Mouse (Mus musculus): ENCODE data around the gene Mecom.

The Mecom gene

DNA sequence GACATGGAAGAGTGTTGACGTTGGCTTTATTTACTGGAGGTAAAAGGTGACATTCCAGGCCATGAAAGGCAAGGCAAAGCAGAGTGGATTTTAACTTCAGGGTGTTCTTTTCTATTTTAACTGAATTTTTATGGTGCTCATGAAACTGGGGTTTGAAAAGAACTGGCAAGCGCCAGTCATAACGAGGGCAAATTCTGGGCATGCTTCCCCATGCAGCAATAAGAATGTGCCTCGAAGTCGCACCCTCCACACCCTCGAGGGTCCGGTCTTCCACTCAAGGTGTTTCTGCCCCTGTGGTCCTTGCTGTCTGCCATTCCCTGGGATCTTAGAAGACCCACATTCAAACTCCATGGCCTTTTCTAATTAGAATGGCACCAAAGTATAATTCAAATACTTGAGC is 547.5 kb downstream of the Mecom start:
- no peak for DNase-seq

DNA sequence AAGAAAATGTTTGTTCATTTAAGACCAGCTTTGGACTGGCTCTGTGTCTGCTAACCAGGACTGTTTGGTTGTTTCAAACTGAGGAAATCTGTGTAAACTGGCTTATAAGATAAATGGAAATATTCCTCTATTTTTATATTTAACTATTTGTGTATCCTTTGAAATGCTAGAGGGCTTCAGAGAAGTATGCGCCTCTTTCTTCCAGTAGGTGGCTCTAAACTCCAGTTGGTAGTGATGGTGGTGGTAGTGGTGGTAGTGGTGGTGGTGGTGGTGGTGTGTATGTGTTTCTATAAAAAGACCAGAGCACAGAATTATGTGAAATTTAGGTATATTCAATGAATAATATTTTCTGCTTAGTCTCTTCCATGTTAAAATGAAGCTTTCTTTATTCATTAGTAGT is 548.8 kb downstream of the Mecom start:
- no peak for DNase-seq

- no peak for DNase-seq
Measured at GRCm38 (mm10) chr3:29997068-29997467, 550.7 kb downstream of the Mecom start.

DNA sequence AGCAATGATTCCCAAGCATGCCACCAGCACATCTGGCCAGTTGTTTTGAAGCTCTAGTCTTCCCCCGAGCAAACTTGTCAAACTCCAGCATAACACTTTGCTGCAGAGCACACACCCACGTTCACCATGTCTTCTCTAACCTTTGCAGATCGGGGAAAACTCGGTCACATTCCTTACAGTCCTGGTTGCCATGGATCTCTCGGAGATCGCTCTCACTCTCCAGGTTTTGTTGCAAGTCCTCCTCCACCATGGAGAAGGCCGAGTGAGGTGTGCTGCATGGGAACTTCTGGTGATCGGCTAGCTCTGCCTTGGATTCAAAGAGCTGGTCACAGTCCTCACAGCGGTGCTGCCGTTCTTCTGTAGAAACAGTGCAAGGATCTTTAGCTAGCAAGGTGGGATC is 554.5 kb downstream of the Mecom start:
- no peak for DNase-seq

GRCm38 (mm10) chr3:29991523-29991922 is 556.3 kb downstream of the Mecom start:
- DNase-seq: no peak

DNA sequence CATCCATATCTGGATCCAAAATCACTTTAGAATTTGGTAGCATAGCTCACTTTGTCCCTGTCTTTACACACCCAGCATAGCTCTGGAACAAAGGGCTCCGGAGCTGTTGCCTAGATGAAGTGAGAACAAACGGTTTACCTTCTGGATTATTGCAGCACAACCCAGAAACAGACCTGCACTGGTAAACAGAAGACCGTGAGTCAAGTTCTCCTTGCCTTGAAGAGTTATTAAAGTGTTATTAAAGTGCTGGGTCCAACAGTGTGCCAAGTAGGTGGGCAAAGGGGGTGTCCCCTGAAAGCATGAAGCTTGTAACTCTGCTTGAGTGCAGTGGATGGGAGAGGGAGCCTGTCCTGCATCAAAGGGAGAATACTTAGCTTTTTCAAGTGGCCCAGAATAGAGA is 563.4 kb downstream of the Mecom start:
- no peak for DNase-seq

DNA sequence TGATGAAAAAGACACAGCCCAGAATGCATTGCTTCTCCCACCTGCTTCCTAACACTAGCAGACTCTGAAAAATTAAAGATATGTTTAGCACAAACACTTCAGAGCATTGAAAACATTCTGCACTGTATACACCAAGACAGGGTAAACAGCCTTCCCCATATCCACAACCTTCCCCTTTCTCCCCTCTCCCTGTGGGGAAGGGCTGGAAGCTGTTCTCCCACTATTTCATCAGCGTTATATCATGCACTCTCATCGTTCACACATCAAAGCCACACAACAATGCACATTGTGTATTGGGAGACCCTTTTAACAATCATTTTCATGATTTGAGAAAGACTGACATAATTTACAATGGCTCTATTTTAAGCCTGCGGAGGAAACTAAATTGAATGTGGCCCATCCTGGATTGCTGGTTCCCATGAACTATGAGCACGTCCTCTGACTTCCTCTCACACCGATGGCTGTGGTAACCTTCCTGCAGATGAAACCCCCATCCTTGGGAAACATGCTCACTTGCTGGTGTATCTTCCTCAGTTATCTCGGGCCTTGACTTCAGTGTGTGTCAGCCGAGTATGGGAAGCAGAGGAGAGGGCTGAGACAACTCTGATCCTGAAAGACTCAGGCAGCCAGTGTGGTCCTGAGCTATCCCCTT is 566.4 kb downstream of the Mecom start:
- DNase-seq: no peak

- DNase-seq: no peak
Measured at GRCm38 (mm10) chr3:29980531-29980930, 567.3 kb downstream of the Mecom start.

DNA sequence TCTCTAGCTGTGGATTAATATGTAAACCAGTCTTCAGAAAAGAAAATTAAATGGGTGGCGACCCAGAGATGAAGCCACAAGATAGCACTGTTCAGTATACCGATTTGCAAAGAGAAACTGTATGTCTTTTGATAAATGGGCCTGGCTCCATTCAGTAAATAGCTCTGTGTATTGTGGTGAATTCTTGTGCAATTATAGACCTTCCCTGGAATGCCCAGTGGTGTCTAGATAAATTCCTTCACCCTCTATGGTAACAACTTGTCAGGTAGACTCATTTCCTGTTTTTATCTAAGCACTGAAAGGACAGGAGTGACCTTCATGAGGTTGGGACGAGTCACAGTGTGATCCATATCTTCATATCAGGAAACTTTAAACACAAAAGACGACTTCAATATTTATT is 571.2 kb downstream of the Mecom start:
- DNase-seq: no peak

DNA sequence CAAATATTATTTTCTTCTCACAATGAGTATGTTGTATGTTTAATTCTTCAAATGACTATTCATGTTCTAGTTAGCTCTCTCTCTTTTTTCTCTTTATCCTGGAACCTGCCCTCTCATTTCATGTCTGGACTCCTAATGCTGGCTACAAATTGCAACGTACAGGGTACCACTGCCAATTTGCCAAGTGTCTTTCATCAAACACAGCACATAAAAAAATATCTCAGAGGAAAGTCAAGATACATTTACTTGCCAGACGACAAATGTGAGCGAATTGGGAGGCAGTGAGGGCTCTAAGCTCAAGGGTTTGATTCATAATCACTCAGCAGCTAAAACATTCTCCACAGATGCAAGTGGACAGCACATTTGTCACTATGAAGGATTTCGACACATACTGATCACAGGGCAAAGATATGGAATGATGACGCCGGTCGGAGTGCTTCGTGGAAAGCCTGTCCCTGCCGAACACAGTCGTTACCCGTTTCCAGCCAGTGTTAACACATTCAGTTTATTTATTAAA is 579.3 kb downstream of the Mecom start:
- no peak for DNase-seq

- DNase-seq: no peak
Measured at GRCm38 (mm10) chr3:29963953-29964352, 583.9 kb downstream of the Mecom start.

DNA sequence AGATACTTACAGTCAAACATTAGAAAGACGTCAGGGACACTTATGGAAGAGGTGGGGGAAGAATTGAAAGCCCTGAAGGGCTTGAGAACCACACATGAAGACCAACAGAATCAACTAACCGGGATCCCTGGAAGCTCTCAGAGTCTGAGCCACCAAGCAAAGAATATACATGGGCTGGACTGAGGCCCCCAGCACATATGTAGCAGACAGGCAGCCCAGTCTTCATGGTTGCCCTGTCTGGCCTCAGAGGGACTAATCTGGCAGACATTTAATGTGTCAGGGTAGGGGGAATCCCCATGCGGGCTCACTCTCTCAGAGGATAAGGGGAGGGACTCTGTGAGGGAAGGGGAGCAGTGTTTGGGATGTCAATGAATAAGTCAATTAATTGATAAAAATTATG is 584.4 kb downstream of the Mecom start:
- DNase-seq: no peak

- DNase-seq: no peak
Measured at GRCm38 (mm10) chr3:29959051-29959450, 588.8 kb downstream of the Mecom start.

- DNase-seq: no peak
Measured at GRCm38 (mm10) chr3:29957365-29958236, 590.2 kb downstream of the Mecom start.

DNA sequence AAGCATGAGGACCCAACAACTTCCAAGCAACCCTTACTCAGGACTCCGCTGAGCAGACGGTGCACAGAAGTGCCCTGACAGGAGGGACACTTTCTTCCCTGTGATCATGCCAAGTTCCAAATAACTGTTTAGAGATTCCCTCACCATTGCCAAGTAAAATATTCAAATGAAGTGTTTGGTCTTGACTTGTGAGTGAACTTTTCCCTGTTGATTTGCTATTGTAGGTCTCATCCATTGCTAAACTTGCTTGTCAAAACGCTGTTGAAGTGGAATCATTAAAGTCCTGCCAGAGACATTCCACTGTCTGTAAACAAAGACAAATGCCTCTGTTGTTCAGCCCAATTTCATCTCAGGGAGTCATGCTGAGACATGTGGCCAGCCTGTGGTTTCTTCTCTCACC is 594.5 kb downstream of the Mecom start:
- DNase-seq: no peak

DNA sequence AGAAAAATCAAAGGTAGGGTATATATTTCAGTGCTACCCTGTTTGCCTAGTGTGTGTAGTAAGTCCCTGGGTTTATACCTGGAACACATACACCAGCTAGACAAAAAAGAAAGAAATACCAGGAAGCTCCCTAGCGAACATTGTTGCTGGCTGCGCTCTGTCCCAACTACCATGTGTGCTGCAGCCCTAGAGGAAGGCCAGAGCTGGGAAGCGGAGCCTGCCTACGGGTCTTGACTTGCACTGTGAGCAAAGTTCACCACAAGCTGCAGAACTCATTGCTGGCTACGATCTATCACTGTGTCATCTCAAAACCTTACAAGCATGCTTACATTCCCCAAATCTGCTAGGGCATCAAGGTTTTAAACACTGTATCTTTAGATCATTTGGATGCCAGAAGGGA is 597.0 kb downstream of the Mecom start:
- DNase-seq: no peak

- DNase-seq: no peak
Measured at GRCm38 (mm10) chr3:29903596-29904308, 644.1 kb downstream of the Mecom start.

Data from liver (tissue).